Mouse (Mus musculus) urinary bladder, postnatal 36 days (tissue): Measurements from ENCODE around the gene Tef.
A peak's percentile ranks its signal among the peaks of the same experiment; 100 is the strongest.

ENCODE experiments used
- DNase-seq, 2 experiments: peaks; one replicate each; pipeline ENCODE4 v3.0.0; 2022; ENCODE audit warnings: low spot score in 2 of 2, mixed read lengths in 1 of 2

Gene Tef

GRCm38 (mm10) chr15:81802001-81802890 is at the start of gene Tef:
Gene Tef (plus strand): TSS chr15:81802421.
- DNase-seq, result peak; percentile 96 to 100

DNA sequence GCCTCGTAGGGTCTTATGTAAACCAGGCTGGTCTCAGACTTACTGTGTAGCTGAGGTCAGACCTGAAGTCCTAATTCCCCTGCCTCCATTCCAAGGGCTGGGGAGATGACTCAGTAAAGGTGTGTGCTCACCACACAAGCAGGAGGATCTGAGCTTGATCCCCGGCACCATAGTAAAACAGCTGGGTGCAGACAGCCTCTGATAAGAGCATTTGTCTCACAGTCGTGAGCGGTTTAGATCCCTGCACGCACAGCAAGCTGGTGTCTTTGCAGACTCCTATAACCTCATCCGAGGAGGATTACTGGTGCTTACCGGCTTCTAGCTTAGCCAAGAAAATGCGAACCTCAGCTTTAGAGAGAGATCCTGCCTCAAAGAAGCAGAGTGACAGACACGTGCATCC is 48.6 kb upstream of the Tef start:
- no peak for DNase-seq

GRCm38 (mm10) chr15:81758701-81759100 is 43.5 kb upstream of the Tef start:
- DNase-seq, result peak in 1 of 2 experiments; percentile 16

DNA sequence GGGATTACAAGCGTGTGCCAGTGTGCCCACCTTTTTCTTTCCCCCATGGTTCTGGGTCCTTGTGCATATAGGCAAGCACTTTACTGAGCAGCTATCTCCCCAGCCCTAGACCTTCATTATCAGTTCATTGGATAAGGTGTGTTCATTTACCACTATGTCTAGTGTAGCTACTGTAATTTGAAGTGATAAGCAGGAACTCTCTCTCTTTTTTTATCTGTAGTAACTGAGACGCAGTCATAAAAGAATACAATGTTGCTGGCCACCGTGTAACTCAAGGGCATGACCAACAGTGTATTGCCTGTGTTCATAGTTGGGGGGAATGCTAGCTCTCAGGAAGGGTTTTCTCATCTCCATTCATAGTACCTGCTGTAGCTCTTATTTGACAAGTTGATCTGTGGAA is 42.7 kb upstream of the Tef start:
- no peak for DNase-seq

DNA sequence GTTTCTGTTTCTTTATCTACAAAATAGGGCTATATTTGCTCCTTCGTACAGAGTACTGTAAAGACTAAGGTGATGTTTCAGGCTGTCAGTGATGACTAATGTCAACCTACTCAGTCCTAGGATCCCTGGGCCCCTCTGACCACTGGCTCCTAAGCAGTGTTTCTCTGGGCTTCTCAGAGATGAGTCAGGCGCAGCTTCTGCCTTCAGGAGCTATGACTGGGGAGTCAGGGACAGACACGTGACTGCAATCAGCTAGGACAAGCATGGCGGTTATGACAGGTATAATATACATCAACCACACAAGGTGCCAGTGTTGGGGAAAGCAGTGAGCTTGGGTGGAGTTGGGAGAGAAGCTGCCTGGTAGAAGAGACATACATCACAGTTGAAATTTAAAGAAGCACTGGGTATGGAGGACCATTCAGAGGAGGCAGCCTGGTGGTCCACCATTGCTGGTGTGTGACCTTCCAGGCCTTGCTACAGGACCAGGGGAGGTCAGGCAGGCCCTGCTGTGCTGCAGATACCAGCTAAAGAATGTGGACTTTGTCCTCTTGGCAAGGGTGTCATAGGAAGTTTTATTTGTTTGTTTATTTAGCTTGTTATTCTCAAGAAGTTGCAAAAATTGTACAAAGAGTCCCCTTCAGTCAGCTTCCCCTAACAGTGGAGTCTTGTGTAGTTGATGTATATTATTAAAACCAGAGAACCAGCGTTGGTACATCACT is 41.7 kb upstream of the Tef start:
- no peak for DNase-seq

- no peak for DNase-seq
These were observed 40.8 kb upstream of the Tef start for GRCm38 (mm10) chr15:81761381-81761780.

DNA sequence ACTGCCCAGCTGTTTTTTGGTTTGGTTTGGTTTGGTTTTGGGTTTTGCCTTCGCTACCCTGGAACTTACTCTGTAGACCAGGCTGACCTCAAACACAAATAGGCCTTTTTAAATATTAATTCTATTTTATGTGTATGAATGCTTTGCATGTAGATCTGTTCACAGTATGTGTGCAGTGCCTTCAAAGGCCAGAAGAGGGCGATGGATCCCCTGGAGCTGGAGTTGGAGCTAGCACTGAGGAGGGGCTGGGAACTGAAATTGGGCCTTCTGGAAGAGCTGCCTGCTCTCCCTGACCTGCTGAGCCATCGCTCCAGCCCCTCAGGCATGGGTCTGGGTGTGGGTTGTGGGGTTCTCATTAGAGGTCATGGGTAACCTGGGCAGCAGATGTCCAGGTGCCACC is 40.3 kb upstream of the Tef start:
- no peak for DNase-seq

GRCm38 (mm10) chr15:81764573-81764972 is 37.6 kb upstream of the Tef start:
- DNase-seq, result no peak

- no peak for DNase-seq
These were observed 36.6 kb upstream of the Tef start for GRCm38 (mm10) chr15:81765651-81766050.

DNA sequence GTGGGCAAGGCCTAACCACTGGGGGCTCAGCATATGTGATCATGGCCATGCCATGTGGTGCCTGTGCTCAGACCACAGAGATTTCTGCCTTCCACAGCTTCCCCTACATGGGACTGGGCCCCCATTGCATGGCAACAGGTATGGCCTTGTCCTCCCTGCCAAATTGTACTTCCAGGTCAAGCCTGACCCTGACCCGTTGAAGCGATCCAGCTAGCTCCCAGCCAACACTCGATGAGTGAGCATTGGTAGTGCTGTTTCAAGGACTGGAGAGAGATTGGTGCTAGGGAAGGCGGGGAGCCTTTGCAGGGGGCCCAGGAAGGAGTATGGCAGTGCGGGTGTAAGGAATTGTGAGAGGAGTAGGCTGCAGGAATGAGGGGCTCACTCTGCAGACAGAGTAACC is 35.8 kb upstream of the Tef start:
- no peak for DNase-seq

DNA sequence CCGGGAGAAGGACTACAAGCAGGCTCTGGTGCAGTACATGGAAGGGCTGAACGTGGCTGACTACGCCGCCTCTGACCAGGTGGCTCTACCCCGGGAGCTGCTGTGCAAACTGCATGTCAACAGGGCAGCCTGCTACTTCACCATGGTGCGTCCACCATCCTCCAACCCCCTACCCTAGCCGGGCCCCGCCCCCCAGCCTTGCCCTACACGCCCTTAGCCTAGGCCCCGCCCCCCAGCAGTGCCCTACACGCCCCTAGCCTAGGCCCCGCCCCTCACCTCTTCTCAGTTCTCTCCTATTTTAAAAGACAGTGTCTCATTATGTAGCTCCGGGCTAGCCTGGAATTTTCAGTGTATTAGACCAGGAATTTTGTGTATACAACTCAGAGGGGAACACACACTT is 33.2 kb upstream of the Tef start:
- DNase-seq, result no peak

DNA sequence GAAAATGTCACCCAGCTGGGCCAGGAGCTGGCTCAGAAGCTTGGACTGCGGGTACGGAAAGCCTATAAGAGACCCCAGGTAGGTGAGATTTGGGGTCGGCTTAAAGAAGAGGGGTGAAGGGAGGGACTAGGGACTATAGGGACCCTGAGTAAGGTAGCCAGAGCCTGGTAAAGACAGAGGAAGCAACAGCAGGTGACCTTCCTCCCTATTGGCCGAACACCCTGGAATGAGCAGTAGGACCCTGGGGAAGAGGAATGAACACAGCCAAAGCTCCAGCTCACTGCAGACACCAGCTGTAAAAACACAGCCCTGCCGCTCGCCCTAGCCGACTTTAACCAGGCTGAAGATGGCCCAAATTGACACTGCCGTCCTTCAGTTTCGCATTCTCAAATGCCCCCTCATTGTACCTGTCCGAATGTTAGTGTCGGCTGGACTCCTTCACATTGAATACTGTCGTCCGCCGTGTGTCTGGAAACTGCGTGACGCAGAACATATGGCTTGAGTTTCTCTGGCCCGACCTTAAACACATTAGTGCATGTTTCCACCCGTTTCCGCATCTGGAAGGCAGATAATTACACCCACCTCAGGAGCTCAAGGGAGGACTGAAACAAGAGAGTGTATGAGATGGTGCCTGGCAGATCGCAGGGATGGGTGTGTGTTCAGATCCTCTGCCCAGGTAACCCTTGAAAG is 29.6 kb upstream of the Tef start:
- DNase-seq, result no peak

- peak in 1 of 2 experiments; percentile 40 for DNase-seq
These were observed 27.6 kb upstream of the Tef start for GRCm38 (mm10) chr15:81774505-81775171.

DNA sequence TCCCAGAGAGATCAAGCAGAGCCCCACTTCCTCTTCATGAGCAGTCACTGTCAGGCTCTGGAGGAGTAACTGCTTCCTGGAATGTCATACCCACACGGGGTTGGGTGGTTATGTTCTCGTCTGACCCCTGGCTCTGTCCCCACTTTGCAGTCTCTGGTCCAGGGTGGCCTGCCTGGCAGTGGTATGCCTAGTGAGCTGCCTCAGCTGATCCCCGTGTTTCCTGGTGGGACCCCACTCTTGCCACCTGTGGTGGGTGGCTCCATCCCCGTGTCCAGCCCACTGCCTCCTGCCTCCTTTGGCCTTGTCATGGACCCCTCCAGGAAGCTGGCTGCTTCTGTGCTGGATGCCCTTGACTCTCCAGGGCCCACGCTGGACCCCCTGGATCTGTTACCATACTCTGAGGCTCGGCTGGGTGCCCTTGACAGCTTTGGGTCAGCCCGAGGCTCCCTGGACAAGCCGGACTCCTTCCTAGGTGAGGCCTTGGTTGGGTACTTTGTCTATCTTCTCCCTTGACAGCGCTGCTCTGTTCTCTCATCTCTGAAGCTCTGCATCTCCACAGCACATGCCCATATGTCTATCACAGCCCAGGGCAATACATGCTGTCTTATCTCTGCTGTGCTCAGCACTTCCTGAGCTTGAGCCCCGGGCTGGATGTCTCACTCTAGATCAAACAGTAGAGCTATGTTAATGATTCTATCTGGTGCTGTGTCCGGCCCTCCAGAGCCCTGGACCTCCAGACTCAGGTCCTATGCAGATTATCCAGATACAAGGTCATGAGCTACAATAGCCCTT is 25.4 kb upstream of the Tef start:
- DNase-seq, result no peak

GRCm38 (mm10) chr15:81781816-81782215 is 20.4 kb upstream of the Tef start:
- DNase-seq, result no peak

GRCm38 (mm10) chr15:81784762-81785161 is 17.5 kb upstream of the Tef start:
- DNase-seq, result no peak

DNA sequence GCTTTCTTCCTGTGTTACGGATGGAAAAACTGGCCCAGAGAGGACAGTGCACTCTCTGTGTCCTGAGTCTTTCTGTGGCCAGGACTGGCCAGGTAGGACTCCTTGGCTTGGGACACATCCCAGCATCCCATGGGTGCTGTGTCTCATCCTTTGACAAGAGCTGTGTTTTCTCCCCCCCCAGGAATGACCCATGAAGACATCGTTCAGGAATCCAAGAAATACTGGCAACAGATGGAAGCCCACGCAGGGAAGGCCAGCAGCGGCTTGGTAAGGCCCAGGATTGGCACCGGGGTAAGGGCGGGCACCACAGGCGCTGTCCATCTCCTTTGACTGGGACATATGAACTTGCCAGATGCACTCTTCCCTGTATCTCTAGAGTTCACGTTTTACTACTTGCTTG is 16.5 kb upstream of the Tef start:
- no peak for DNase-seq

DNA sequence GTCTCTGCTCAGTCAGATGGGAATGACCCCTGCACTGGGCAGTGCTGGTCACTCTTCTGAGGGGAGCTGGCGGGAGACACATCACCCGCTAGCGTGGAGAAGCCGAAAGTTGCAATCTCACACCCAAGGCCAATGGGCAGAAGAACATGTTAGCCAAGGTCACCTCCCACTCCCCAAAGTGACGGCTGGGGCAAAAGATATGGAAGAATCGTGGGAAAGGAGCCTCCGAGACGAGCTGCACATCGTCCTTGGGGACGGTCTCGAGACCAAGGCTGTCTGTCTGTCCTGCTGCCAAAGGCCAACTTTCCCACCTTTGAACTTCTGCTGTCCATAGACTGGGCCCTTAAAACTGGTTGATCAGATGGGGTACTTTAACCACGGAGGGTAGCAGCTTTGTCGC is 14.7 kb upstream of the Tef start:
- no peak for DNase-seq

DNA sequence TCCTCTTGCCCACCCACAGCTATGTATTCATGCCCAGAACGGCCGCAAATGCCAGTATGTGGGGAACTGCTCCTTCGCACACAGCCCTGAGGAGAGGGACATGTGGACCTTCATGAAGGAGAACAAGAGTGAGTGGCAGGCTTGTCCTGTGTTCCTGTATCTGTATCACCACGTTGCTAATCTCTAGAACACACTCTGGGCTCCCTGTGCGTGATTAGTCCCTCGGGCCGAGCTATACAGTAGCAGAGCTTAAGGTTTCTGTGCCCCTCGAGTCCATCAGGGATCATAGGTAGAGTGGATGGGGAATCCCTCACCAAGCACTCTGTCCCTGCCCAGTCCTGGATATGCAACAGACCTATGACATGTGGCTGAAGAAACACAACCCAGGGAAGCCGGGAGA is 9.8 kb upstream of the Tef start:
- DNase-seq, result no peak

DNA sequence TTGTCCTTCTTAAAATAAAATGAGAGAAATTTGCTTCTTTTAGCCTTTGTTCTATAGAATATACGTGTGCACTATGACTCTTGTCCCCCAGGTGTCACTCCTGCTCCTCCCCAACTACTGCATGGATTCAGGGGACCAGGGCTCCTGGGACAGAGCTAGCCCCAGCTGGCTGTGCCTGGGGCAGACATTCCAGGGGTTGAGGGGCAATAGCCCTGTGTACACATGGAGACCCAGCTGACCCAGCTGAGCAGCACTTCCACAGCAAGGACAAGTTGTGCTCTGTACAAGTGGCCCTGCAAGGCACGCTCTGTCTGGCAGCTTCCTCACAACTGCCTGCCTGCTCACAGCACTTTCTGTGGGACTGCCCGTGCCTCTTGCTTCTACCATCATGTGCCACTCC is 6.0 kb upstream of the Tef start:
- DNase-seq, result no peak

DNA sequence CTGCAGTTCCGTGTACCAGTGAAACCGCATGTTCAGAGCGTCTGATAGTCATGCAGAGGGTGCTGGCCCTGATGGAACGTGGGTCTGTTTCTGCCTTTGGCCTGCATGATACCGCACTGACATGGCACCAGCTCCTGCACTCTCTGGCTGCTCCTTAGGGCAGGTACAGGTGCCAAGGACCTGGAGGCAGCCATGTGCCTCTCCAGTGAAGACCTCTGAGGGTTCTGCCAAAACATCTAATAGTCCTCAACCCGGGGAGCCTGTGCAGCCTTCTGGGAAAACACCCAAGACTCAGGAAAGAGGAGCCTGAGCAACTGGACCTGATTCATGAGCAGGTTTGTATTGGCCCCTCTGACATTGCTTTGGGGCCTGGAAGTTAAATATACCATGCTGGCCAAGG is 4.4 kb upstream of the Tef start:
- DNase-seq, result no peak
